Mouse (Mus musculus): ENCODE data around the gene Jtb.
"Not testable (repeated sequence)": the region's sequence is repeated elsewhere in the genome, so short reads cannot be mapped to it uniquely, and the experiment has no call there.

- not testable (repeated sequence) for TF ChIP-seq CTCF (IDR thresholded peaks at IDR 0.05; ENCODE audit: borderline replicate concordance, control insufficient read depth, extremely low read depth, insufficient read depth, low read length, poor library complexity); POLR2A (IDR thresholded peaks at IDR 0.05; ENCODE audit: control insufficient read depth, extremely low read depth, insufficient read depth, low read length, poor library complexity)
Observed at GRCm38 (mm10) chr3:90252659-90253058, 21.3 kb downstream of the Jtb start.
